Mouse (Mus musculus) CH12.LX (cell line): ENCODE measurements around the gene Tmem219. TPM values are rescaled to one million over a fixed set of nuclear protein-coding genes. Genes with fewer than 3 reads are reported as not detected.

Experiments used
- DNase-seq: peaks from one replicate; pipeline ENCODE4 v3.0.0-alpha.2; 2013; ENCODE audit errors: extremely low read depth
- H3K27ac ChIP-seq: 2 replicates; pipeline ENCODE4 v1.5.1; 2012; ENCODE audit warnings: low read depth, mild to moderate bottlenecking, control low read depth, moderate library complexity; ENCODE audit not compliant: insufficient read depth
- H3K27me3 ChIP-seq: replicated peaks from 2 replicates; pipeline ENCODE3; 2012; ENCODE audit warnings: inconsistent platforms
- H3K36me3 ChIP-seq, 2 experiments: replicated peaks in 1 of 2; 2 replicates each; pipeline versions ENCODE3 to v1.6.1; 2012; ENCODE audit warnings: inconsistent platforms in 1 of 2, low read length in 1 of 2, mild to moderate bottlenecking in 1 of 2, mixed read lengths in 1 of 2, moderate library complexity in 1 of 2; ENCODE audit not compliant: control insufficient read depth in 1 of 2, insufficient read depth in 1 of 2
- H3K4me1 ChIP-seq, 2 experiments: 2 replicates each; pipeline ENCODE4 v1.6.1; 2012; ENCODE audit warnings: inconsistent platforms in 1 of 2, moderate library complexity in 1 of 2; ENCODE audit not compliant: insufficient read depth in 2 of 2, control insufficient read depth in 1 of 2
- H3K4me2 ChIP-seq: 2 replicates; pipeline ENCODE4 v1.6.1; 2012; ENCODE audit warnings: low read depth, mild to moderate bottlenecking, control low read depth; ENCODE audit not compliant: poor library complexity, insufficient read depth, severe bottlenecking
- H3K4me3 ChIP-seq, 3 experiments: fragments of 150-350 bp in 1 of 3; sonication (generic) in 1 of 3; replicated peaks in 1 of 3; 2 replicates each; pipeline versions ENCODE3 to v1.5.1; 2011 to 2012; ENCODE audit warnings: low read depth in 2 of 3, low read length in 2 of 3, mild to moderate bottlenecking in 2 of 3, moderate library complexity in 2 of 3, control low read depth in 1 of 3, improper control_type of control experiment in 1 of 3, inconsistent platforms in 1 of 3, mixed read lengths in 1 of 3; ENCODE audit not compliant: poor library complexity in 1 of 3
- H3K79me2 ChIP-seq: replicated peaks from 2 replicates; pipeline ENCODE4 v1.6.1; 2012; ENCODE audit warnings: mild to moderate bottlenecking, moderate library complexity; ENCODE audit not compliant: control insufficient read depth, poor library complexity, insufficient read depth, severe bottlenecking; ENCODE audit errors: extremely low read depth
- H3K9ac ChIP-seq: 2 replicates; pipeline ENCODE4 v1.6.1; 2012; ENCODE audit warnings: low read depth, mild to moderate bottlenecking, control low read depth, moderate library complexity; ENCODE audit not compliant: insufficient read depth
- H3K9me3 ChIP-seq: replicated peaks from 2 replicates; pipeline ENCODE3; 2012; ENCODE audit warnings: low read length, inconsistent platforms, mixed read lengths
- CHD1 ChIP-seq: IDR thresholded peaks from 2 replicates; pipeline ENCODE4 v1.6.1; 2012; ENCODE audit warnings: low read depth, low read length, improper control_type of control experiment, inconsistent platforms
- CHD2 ChIP-seq: IDR thresholded peaks from 2 replicates; pipeline ENCODE4 v1.6.1; 2011; ENCODE audit warnings: low read length, improper control_type of control experiment
- E2F4 ChIP-seq: IDR thresholded peaks from 2 replicates; pipeline ENCODE4 v1.6.1; 2011; ENCODE audit warnings: low read depth, low read length, improper control_type of control experiment; ENCODE audit not compliant: insufficient replicate concordance
- ELF1 ChIP-seq: IDR thresholded peaks from 2 replicates; pipeline ENCODE4 v1.6.1; 2014; ENCODE audit warnings: low read depth, mild to moderate bottlenecking, inconsistent platforms, low read length, improper control_type of control experiment
- EP300 ChIP-seq: IDR thresholded peaks from 2 replicates; pipeline ENCODE4 v1.6.1; 2011; ENCODE audit warnings: low read length, improper control_type of control experiment
- GABPA ChIP-seq: IDR thresholded peaks from 2 replicates; pipeline ENCODE4 v1.6.1; 2012; ENCODE audit warnings: low read depth, low read length, improper control_type of control experiment, inconsistent platforms; ENCODE audit not compliant: insufficient replicate concordance
- HCFC1 ChIP-seq: IDR thresholded peaks from 2 replicates; pipeline ENCODE4 v1.6.1; 2012; ENCODE audit warnings: low read depth, mild to moderate bottlenecking, inconsistent platforms, low read length, improper control_type of control experiment
- JUND ChIP-seq: conservative IDR thresholded peaks from 2 replicates; pipeline ENCODE4 v1.6.1; 2011; ENCODE audit warnings: low read depth, low read length, improper control_type of control experiment
- KAT2A ChIP-seq: IDR thresholded peaks from 2 replicates; pipeline ENCODE4 v1.6.1; 2012; ENCODE audit warnings: low read length, improper control_type of control experiment, inconsistent platforms; ENCODE audit not compliant: insufficient replicate concordance
- MAX ChIP-seq: IDR thresholded peaks from 2 replicates; pipeline ENCODE4 v1.6.1; 2011; ENCODE audit warnings: low read length, improper control_type of control experiment
- MAZ ChIP-seq: IDR thresholded peaks from 2 replicates; pipeline ENCODE4 v1.6.1; 2012; ENCODE audit warnings: low read depth, mild to moderate bottlenecking, inconsistent platforms, low read length, improper control_type of control experiment, moderate library complexity
- MXI1 ChIP-seq: IDR thresholded peaks from 2 replicates; pipeline ENCODE4 v1.6.1; 2011; ENCODE audit warnings: mild to moderate bottlenecking, low read depth, low read length, improper control_type of control experiment
- MYC ChIP-seq: IDR thresholded peaks from 2 replicates; pipeline ENCODE4 v1.6.1; 2011; ENCODE audit warnings: low read depth, mild to moderate bottlenecking, improper control_type of control experiment, low read length
- NELFE ChIP-seq: IDR thresholded peaks from 2 replicates; pipeline ENCODE4 v1.6.1; 2011; ENCODE audit warnings: low read depth, low read length, improper control_type of control experiment
- PAX5 ChIP-seq: IDR thresholded peaks from 2 replicates; pipeline ENCODE4 v1.6.1; 2012; ENCODE audit warnings: low read length, inconsistent platforms, mixed read lengths
- POLR2AphosphoS2 ChIP-seq: IDR thresholded peaks from 2 replicates; pipeline ENCODE4 v1.6.1; 2011; ENCODE audit warnings: low read depth, low read length, improper control_type of control experiment
- RAD21 ChIP-seq: IDR thresholded peaks from 2 replicates; pipeline ENCODE4 v1.6.1; 2011; ENCODE audit warnings: low read depth, mild to moderate bottlenecking, low read length, improper control_type of control experiment, moderate library complexity
- SIN3A ChIP-seq: IDR thresholded peaks from 2 replicates; pipeline ENCODE4 v1.6.1; 2012; ENCODE audit warnings: low read length, improper control_type of control experiment, inconsistent platforms
- SMC3 ChIP-seq: IDR thresholded peaks from 2 replicates; pipeline ENCODE4 v1.6.1; 2011; ENCODE audit warnings: low read depth, low read length, improper control_type of control experiment
- TBP ChIP-seq: conservative IDR thresholded peaks from 2 replicates; pipeline ENCODE4 v1.6.1; 2011; ENCODE audit warnings: low read depth, low read length, improper control_type of control experiment
- TCF12 ChIP-seq: IDR thresholded peaks from 2 replicates; pipeline ENCODE4 v1.6.1; 2014; ENCODE audit warnings: low read depth, mild to moderate bottlenecking, inconsistent platforms, low read length, improper control_type of control experiment
- UBTF ChIP-seq: IDR thresholded peaks from 2 replicates; pipeline ENCODE4 v1.6.1; 2012; ENCODE audit warnings: low read depth, mild to moderate bottlenecking, inconsistent platforms, low read length, improper control_type of control experiment, moderate library complexity
- USF1 ChIP-seq: IDR thresholded peaks from 2 replicates; pipeline ENCODE4 v1.6.1; 2014; ENCODE audit warnings: low read depth, mild to moderate bottlenecking, inconsistent platforms, low read length, improper control_type of control experiment
- USF2 ChIP-seq: conservative IDR thresholded peaks from 2 replicates; pipeline ENCODE4 v1.6.1; 2011; ENCODE audit warnings: low read depth, low read length, improper control_type of control experiment
- ZC3H11A ChIP-seq: IDR thresholded peaks from 2 replicates; pipeline ENCODE4 v1.6.1; 2012; ENCODE audit warnings: low read depth, mild to moderate bottlenecking, inconsistent platforms, low read length, improper control_type of control experiment
- ZMIZ1 ChIP-seq: IDR thresholded peaks from 2 replicates; pipeline ENCODE4 v1.6.1; 2012; ENCODE audit warnings: low read depth, mild to moderate bottlenecking, inconsistent platforms, low read length, improper control_type of control experiment
- dilution Hi-C: fragments of 300-500 bp; cut with MboI; formaldehyde crosslinking; loops from 2 replicates; pipeline ENCODE4 v1.14.3; 2020; ENCODE audit warnings: low sequenced_read_pairs; ENCODE audit not compliant: extremely low pct_unique_long_range_greater_than_20kb, extremely low pct_ligation_motif_present
- in situ Hi-C: fragments of 300-500 bp; cut with MboI; formaldehyde crosslinking; loops from 3 replicates; pipeline ENCODE4 v1.14.3; 2019; ENCODE audit warnings: low sequenced_read_pairs, low pct_ligation_motif_present, low pct_unique_long_range_greater_than_20kb, mixed read lengths
- polyA plus RNA-seq: library from polyadenylated mRNA; unstranded; fragments of >175 nt; gene quantifications from 2 replicates; pipeline ENCODE4 v1.2.1, GENCODE M21; 2012; ENCODE audit warnings: low read depth; ENCODE audit not compliant: insufficient read length
- total RNA-seq, 2 experiments: library from RNA; depleted of rRNA; stranded (reverse); fragments of 300-350 nt in 1 of 2; fragments of >200 nt in 1 of 2; gene quantifications; 2 replicates each; pipeline ENCODE4 v1.2.3; 2012 to 2014

The Tmem219 gene
- total and polyA plus RNA-seq, 3 experiments: 33.4 to 43.2 (median 37.4) TPM

- TF ChIP-seq HCFC1 (peak; percentile 95), RAD21 (no peak), JUND (no peak), UBTF (no peak), E2F4 (0 out of 2 replicates have a peak, but pooled peaks have one; percentile 39), ZC3H11A (no peak), CHD1 (no peak), ELF1 (peak; percentile 95), MAZ (peak; percentile 85), ZMIZ1 (peak; percentile 45; the same call in 1 of the 2 replicates), POLR2AphosphoS2 (no peak; the same call in none of the 2 replicates), TCF12 (peak; percentile 63; the same call in 1 of the 2 replicates), CHD2 (peak; percentile 6; the same call in 1 of the 2 replicates), GABPA (peak; percentile 37; the same call in 1 of the 2 replicates), NELFE (peak; percentile 61), MYC (no peak; the same call in 1 of the 2 replicates)
Observed at GRCm38 (mm10) chr7:126861429-126862130, 61.1 kb downstream of the Tmem219 start, which contains the start of gene Hirip3 (continued).

- H3K4me2 ChIP-seq: peak overlapping the region; percentile 25
- no peaks in the 10 kb centered on the region for H3K27me3 ChIP-seq
- H3K9me3 ChIP-seq: no peaks in the 10 kb centered on the region
- H3K36me3 ChIP-seq: peaks cover 55 to 73% of the 10 kb centered on the region in 2 experiments
- H3K9ac ChIP-seq: peak overlapping the region; percentile 93
- peaks cover 5 to 64% of the 10 kb centered on the region in 2 experiments for H3K4me1 ChIP-seq
- DNase-seq: peak; percentile 59
- dilution Hi-C loops: no loop called here
- in situ Hi-C loops: no loop called here
- peak overlapping the region; percentile 18; the same call in 1 of the 2 replicates for H3K27ac ChIP-seq
- TF ChIP-seq ELF1 (peak; percentile 69), CHD2 (peak; percentile 22; the same call in 1 of the 2 replicates), TBP (0 out of 2 replicates have a peak, but pooled peaks have one; percentile 44), USF1 (peak; percentile 9; the same call in 1 of the 2 replicates), MAX (peak; percentile 97), PAX5 (no peak), KAT2A (0 out of 2 replicates have a peak, but pooled peaks have one; percentile 28), TCF12 (0 out of 2 replicates have a peak, but pooled peaks have one; percentile 34), USF2 (no peak), MAZ (no peak), SMC3 (no peak), SIN3A (peak; percentile 69), MYC (peak; percentile 97), EP300 (no peak), MXI1 (peak; percentile 92; the same call in 1 of the 2 replicates), NELFE (0 out of 2 replicates have a peak, but pooled peaks have one; percentile 25)
- H3K4me3 ChIP-seq: peak overlapping the region; percentile 84 to 87 (median 85)
- H3K79me2 ChIP-seq: peaks cover 32% of the 10 kb centered on the region
Observed at GRCm38 (mm10) chr7:126860987-126861386, 61.7 kb downstream of the Tmem219 start.
